Mouse (Mus musculus) G1E (cell line): ENCODE data around the gene Cap2.

ENCODE experiments used
- CTCF ChIP-seq: IDR thresholded peaks from 2 replicates; pipeline ENCODE4 v1.5.1; 2012; ENCODE audit warnings: low read depth, low read length, inconsistent platforms, mixed read lengths
- GATA1 ChIP-seq: IDR thresholded peaks from 2 replicates; pipeline ENCODE4 v1.6.1; 2012; ENCODE audit warnings: borderline replicate concordance, low read length, inconsistent platforms, mixed read lengths
- POLR2AphosphoS5 ChIP-seq: IDR thresholded peaks from 2 replicates; pipeline ENCODE4 v1.6.1; 2012; ENCODE audit warnings: low read depth, low read length, inconsistent platforms; ENCODE audit not compliant: insufficient replicate concordance
- TAL1 ChIP-seq: conservative IDR thresholded peaks from 2 replicates; pipeline ENCODE4 v1.6.1; 2012; ENCODE audit warnings: low read depth, low read length, inconsistent platforms, mixed read lengths

- TF ChIP-seq GATA1 (no peak), CTCF (no peak), POLR2AphosphoS5 (no peak), TAL1 (no peak)
Measured at GRCm38 (mm10) chr13:46699372-46699771, 197.7 kb downstream of the Cap2 start.
